Mouse (Mus musculus) embryo, embryonic 9.5 days (tissue): Measurements from ENCODE around the gene Wnt5a.

Experiments used
- DNase-seq: peaks from one replicate; pipeline ENCODE4 v3.0.0-alpha.2; 2017; ENCODE audit errors: extremely low spot score

Gene Wnt5a

GRCm38 (mm10) chr14:28504101-28505050 is at the start of gene Wnt5a:
Gene Wnt5a, plus strand, starts transcription at chr14:28504750.
- DNase-seq, result no peak

GRCm38 (mm10) chr14:28456372-28457076 is 48.0 kb upstream of the Wnt5a start:
- DNase-seq, result no peak

- no peak for DNase-seq
Measured at GRCm38 (mm10) chr14:28457428-28457827, 47.1 kb upstream of the Wnt5a start.

GRCm38 (mm10) chr14:28467956-28468355 is 36.6 kb upstream of the Wnt5a start:
- DNase-seq, result no peak

- no peak for DNase-seq
Measured at GRCm38 (mm10) chr14:28469696-28470095, 34.9 kb upstream of the Wnt5a start.

GRCm38 (mm10) chr14:28470212-28470611 is 34.3 kb upstream of the Wnt5a start:
- no peak for DNase-seq

- no peak for DNase-seq
Measured at GRCm38 (mm10) chr14:28475012-28475411, 29.5 kb upstream of the Wnt5a start.

- DNase-seq, result no peak
Measured at GRCm38 (mm10) chr14:28475421-28475820, 29.1 kb upstream of the Wnt5a start.

GRCm38 (mm10) chr14:28476746-28477145 is 27.8 kb upstream of the Wnt5a start:
- DNase-seq, result no peak

GRCm38 (mm10) chr14:28480866-28481265 is 23.7 kb upstream of the Wnt5a start:
- no peak for DNase-seq

GRCm38 (mm10) chr14:28493806-28494205 is 10.7 kb upstream of the Wnt5a start:
- no peak for DNase-seq

GRCm38 (mm10) chr14:28494273-28494672 is 10.3 kb upstream of the Wnt5a start:
- no peak for DNase-seq

- no peak for DNase-seq
Measured at GRCm38 (mm10) chr14:28501216-28501878, 3.2 kb upstream of the Wnt5a start.

GRCm38 (mm10) chr14:28503276-28503675 is 1.3 kb upstream of the Wnt5a start:
- DNase-seq, result no peak

GRCm38 (mm10) chr14:28505051-28505585 is 568 bp downstream of the Wnt5a start:
- DNase-seq, result peak; percentile 81

- DNase-seq, result peak; percentile 63
Measured at GRCm38 (mm10) chr14:28505586-28506375, 1.2 kb downstream of the Wnt5a start.

GRCm38 (mm10) chr14:28506376-28506831 is 1.9 kb downstream of the Wnt5a start:
- DNase-seq, result peak; percentile 77

GRCm38 (mm10) chr14:28507011-28507410 is 2.5 kb downstream of the Wnt5a start:
- DNase-seq, result no peak

GRCm38 (mm10) chr14:28507471-28507870 is 2.9 kb downstream of the Wnt5a start:
- DNase-seq, result peak; percentile 86

- peak; percentile 37 for DNase-seq
Measured at GRCm38 (mm10) chr14:28508288-28509258, 4.0 kb downstream of the Wnt5a start.
